Mouse (Mus musculus): ENCODE measurements around the gene Exosc7.

The Exosc7 gene

DNA sequence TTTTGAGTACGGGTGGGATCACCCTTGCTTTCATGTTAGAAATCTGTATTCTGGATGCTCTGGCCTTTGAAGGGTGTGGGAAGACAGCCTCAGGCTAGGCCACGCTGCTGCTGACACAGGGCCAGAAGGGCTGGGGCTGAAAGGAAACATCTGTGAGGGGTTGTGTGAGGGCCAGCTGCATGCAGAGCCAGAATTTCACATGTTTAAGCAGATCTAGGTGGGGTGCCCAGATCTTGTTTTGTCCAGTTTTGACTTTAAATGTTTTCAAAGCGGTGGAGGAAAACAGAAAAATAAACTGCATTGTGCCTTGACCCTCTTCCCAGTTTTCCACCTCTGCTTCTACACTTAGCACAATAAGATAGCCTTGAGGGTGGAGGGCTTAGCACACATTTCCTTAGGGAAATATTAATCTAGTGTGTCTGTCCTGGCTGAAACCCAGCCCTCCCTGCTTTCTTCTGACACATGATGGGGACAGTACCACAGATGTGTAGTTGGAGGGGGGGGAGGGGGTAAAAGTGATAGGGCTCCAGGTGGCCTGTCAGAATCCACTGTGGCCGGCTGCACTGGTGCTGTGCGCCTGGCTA lies 26.0 kb downstream of the Exosc7 start:
- no peak for DNase-seq (ENCODE audit: low spot score in 2 of 2)

DNA sequence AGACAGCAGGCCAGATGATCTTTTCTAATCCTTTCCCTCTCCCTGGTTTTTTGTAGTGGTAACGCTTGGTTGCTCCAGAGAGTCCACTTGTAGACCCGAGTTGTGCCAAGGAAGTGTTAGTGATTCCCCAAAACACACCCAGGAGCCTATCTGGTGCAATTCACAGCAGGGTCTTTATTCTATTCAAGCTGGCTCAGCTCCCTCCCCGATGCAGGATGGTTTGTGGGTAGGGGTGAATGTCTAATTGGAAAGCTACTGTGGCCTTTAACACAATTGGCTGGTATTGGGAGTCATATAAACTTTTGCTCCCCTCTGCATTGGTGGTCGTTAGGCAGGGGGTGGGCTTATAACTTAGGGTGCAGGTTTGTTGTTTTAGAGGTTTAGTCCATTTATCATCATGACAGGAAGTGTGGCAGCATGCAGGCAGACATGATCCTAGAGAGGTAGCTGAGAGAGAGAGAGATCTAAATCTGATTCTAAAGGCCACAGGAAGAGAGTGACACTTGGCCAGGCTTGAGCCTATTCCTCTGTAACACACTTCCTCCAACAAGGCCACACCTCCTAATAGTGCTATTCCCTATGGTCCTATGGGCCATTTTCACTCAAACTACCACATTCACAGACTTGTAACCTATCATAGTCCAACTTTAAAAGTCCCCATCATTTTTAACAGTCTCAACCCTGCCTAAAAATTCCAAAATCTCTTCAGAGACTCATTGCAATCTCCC lies 27.0 kb downstream of the Exosc7 start:
- no peak for DNase-seq (ENCODE audit: low spot score in 2 of 2)

DNA sequence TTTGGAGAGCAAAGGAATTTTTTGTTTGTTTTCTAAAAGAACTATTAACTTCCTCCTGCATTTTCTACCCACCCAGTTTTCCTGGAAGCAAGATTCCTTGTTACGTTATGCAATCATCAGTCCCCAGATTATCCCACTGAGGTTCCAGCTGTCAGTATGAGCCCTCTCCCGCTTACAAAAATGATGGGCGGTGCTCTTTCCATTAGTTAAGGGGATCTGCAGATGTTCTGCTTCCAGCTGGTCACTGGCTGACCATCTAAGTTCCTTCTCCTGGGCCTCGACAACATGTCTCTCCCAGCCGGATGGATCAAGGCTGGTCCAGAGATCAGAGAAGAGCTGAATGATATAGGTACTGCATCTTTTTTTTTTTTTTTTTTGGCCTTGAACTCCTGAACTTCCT lies 35.4 kb downstream of the Exosc7 start:
- no peak for DNase-seq (ENCODE audit: low spot score in 2 of 2)

DNA sequence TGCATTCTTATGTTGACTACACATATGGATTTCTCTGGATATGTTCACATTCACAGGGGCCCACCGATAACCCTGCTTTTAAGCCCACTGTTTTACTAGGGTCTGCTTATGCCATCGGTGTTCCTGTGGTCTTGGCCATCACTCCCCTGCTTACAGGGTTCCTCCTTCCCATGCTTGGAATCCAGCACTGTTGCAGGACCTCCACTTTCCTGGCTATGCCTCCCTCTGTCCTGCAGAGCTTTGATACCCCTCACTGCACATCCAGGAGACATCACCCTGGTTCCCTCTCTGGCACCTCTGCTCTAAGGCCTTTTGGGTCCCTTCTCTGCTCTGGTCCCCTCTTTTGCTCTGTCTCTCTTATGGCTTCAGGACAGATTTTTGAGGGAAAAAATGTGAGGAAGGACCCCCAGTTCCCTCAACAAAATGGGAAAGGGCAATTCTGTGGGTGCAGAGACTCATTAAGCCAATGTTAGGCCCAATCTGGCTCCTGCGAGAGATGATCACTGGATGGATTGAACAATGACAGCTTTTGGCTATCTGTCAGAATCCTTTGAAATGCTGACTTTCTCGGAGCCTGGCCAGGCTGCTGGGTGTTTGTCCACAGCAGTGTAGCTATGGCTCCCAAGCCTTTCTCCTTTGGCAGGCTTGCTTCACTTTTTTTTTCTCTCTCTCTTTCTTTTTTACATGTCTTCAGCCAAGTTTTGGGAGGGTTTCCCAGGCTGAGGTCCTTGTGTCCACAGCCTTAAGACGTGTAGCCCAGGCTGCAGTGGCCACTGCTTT lies 37.4 kb downstream of the Exosc7 start, which contains the start of gene Clec3b:
Gene Clec3b (plus strand): TSS at position 706 of the 780 bp plus-strand sequence.
- no peak for DNase-seq (ENCODE audit: low spot score in 2 of 2)

DNA sequence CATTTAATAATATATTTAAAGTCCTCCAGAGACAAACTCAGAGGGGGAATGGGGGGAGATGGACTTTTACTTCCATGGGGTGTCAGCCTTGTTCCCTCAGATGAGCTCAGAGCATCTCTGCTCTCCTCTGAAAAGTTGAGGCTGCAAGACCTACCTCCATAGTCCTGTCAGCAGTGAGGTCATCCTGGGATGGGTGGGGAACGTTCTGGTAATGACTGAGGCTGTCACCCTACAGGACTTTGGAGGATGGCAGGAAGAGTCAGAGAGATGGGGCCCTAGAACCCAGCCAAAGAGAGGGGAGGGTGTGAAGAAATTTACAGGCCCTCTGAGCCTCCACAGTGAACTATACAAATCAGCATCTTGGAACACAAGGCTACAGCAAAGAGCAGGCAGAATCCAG lies 38.5 kb downstream of the Exosc7 start:
- no peak for DNase-seq (ENCODE audit: low spot score in 2 of 2)

DNA sequence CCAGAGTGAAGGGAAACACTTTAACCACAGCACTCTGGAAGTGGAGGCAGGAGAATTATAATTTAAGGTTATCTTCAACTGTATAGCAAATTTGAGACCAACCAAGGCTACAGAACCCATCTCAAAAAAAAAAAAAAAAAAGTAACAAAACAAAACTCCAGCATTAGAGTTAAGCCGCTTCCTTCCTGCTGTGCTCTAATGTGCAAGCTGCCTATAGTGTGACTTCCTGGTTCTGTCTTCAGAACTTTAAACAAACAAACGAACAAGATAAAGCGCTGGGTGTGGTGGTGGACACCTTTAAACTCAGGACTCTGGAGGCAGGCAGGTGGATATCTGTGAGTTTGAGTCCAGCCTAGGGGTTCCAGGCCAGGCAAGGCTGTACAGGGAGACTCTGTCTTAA lies 39.0 kb downstream of the Exosc7 start:
- DNase-seq (ENCODE audit: low spot score in 2 of 2) = peak; percentile 9 to 45

DNA sequence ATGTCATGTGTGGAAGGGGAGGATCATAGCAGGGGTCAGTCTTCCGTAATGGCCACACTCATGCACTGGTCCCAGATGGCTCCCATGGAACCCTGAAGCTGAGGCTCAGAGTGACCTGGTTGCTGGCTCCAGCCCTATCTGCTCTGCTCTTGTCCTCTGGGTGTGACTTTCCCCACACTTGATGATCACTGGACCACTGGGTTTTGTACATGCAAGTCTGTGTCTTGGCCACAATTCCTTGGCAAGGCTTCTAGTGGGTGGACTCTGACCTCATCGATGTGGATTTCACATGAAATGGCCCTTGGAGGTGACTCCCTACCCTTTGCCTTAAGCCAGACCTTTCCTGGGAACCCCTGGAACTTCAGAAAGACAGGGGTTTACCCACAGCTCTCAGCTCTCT lies 40.1 kb downstream of the Exosc7 start:
- no peak for DNase-seq (ENCODE audit: low spot score in 2 of 2)

DNA sequence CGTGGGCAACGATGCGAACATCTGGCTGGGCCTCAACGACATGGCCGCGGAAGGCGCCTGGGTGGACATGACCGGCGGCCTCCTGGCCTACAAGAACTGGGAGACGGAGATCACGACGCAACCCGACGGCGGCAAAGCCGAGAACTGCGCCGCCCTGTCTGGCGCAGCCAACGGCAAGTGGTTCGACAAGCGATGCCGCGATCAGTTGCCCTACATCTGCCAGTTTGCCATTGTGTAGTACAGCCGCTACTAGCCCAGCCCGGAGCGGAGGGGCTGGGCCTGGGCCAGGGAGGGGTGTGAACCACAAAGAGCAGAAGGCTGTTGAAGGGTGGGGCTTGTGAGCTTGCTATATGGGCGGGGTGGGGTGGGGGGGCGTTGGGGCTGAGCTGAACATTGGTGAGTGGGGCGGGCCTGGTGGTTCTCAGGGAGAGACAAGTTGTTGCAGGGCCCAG lies 43.9 kb downstream of the Exosc7 start:
- DNase-seq (ENCODE audit: low spot score in 2 of 2) = peak; percentile 58 to 61

DNA sequence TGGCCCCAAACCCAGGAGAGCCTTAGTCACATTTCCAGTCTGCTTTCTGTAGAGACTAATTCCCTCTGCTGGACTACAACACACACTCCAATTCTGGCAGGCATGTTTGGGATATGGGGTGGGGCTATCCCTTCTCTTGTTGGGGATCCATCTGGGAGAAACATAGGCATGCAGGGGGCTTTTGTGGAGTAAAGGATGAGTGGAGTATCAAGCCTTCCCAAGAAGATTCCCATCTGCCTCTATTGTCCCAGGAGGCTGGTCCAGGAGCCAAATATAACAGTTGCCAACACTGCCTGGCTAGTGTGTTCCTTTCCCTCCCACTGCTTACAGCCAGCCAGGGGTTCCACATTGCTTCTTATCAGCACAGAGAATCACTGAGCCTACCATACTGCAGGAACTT lies 44.7 kb downstream of the Exosc7 start:
- DNase-seq (ENCODE audit: low spot score in 2 of 2) = no peak

DNA sequence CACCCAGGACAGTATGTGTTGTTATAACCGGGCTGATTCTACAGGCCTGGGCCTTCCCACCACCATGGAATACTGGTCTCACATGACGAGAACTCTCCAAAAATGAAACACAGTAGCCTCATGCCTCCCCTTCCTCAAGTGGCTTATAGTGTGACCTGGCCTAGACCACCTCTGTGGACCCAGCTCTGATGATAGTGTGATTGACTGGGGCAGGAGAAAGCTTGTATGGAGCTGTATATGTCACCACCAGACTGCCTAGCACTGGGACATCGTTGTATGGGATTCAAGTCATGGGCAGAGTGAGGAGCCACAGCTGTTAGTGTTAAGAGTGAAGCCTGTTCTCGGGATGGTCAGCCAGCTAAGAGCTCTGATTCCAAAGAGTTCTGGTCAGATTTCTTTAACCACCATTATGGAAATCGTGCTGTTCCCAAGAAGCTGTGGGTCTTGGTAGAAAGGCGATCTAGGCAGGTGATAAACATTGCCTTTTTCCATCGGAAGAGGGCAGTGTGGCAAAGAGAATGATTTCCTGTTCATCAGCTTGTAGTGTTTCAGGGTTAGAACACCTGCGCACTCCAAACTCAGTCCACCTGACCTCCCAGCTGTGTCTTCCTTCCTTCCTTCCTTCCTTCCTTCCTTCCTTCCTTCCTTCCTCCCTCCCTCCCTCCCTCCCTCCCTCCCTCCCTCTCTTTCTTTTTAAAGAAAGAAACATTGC lies 45.3 kb downstream of the Exosc7 start:
- peak; percentile 20 to 22 for DNase-seq (ENCODE audit: low spot score in 2 of 2)

DNA sequence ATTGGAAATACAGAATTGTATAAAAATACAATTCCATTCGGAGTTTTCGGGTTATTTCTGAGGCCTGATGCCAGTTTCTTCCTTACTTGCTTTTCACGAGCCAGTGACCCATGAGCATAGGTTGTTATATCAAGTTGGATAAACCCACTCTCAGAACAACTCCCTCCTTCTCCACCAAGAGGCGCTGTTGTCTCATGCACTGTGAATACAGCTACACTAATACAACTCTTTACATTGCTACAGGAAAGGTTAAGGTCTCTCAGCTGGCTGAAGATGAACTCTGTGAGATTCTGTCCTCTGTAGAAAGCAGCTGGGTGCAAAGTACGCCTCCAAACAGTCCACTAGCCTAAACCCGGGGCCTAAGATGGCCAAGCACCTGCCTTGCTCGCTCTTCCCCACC lies 46.3 kb downstream of the Exosc7 start:
- DNase-seq (ENCODE audit: low spot score in 2 of 2) = peak; percentile 47 to 48

DNA sequence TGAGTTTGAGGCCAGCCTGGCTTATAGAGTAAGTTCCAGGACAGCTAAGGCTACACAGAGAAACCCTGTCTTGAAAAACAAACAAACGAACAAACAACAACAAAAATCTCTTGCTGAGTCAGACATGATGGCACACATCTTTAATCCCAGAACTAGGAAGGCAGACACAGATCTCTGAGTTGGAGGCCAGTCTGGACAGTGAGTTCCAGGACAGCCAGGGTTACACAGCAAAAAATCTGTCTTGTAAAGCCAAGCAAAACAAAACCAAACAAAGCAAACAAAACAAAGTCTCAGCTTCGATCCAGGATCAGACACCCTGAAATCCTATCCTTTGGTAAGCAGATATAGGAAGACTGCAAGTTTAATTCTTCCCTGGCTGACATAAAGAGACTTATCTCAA lies 48.8 kb downstream of the Exosc7 start:
- no peak for DNase-seq (ENCODE audit: low spot score in 2 of 2)

DNA sequence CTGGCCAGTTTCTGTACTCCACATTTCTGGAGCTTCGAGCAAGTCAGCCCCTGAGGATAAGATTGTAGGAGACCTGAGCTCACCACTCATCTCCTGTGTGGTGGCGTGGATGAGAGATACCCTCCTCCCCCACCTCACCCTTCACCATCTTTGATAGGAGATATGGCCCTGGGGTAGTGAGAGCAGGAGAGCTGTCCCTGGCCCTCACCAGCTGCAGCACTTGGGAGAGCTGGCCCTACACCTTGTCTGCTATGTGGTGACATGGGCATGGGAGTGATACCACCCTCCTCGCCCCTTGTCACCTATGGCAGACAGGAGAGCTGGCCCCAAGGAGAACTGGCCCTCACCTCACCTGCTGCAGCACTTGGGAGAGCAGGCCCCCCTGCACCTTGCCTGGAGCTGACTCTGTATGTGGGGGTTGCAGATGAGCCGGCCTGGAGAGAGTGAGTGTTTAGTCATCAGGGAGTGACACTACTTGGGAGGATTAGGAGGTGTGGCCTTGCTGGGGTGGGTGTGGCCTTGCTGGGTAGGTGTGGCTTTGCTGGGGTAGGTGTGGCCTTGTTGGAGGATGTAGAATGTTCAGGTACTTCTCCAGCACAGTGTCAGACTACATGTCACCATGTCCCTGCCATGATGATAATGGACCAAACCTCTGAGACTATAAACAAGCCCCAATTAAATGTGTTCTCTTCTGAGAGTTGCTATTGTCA lies 50.1 kb downstream of the Exosc7 start:
- no peak for DNase-seq (ENCODE audit: low spot score in 2 of 2)

DNA sequence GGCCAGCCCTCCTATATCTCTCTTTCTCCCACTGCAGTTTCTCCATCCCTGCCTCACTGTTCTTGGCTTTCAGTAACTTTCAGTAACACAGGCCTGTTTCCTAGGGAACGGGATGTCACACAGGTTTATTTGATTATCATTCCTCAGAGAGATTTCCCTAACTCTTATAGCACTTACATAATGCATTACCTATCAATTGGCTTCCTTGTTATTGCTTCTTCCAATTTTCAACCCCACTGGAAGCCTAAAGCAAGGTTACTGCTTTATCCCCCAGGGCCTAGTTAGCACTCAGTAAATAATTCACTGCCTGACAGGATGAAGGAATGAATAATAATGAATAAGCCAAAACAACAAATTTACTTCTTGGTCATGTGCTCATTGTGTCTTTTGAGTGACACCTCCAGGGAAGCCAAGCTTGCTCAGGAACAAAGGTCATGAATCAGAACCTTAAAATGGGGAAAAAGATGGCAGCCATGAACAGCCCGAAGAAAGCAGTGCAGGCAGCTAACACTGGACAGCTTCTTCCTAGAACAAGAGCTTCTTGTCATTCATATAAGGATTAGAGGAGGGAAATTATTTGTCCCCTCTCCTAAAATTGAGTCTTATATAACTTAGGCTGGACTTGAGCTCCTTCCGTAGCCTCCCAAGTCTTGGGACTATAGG lies 52.9 kb downstream of the Exosc7 start:
- DNase-seq (ENCODE audit: low spot score in 2 of 2) = no peak

DNA sequence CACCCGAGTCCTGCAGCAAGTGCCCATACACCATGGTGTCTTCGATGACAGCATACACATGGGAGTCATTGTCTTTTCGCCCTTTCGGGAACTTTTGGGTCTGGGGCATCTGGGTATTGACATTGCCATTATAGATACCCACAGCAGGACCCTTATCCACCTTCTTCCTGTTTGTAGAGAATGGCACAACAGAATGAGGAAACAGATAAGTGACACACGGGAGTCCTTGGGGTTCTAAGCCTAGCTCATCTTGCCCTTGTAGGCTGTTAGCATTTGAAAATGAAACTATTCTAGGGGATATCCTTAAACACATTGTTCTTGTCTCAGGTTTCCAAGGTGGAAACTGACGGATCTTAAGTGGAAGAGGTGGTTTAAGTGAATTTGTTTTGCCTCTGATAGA lies 60.7 kb downstream of the Exosc7 start:
- DNase-seq (ENCODE audit: low spot score in 2 of 2) = no peak

DNA sequence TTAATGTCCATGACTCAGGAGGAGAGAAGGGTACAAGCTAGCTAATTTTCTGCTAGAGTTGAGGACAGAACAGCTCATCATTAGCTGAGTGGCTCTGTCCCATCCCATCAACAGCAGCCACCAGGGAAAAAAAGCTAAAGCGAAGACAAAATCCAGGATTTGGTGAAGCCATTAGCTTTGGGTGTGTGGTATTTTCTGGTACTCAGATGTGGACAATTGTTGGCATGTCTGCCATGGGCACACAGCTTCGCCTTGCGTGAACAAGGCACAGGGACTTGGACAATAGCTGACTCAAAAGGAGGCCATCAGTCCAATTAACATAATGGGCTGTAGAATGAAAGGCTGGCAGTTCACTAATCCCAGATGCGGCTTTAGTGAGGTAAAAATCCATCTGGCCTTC lies 61.3 kb downstream of the Exosc7 start:
- DNase-seq (ENCODE audit: low spot score in 2 of 2) = no peak

DNA sequence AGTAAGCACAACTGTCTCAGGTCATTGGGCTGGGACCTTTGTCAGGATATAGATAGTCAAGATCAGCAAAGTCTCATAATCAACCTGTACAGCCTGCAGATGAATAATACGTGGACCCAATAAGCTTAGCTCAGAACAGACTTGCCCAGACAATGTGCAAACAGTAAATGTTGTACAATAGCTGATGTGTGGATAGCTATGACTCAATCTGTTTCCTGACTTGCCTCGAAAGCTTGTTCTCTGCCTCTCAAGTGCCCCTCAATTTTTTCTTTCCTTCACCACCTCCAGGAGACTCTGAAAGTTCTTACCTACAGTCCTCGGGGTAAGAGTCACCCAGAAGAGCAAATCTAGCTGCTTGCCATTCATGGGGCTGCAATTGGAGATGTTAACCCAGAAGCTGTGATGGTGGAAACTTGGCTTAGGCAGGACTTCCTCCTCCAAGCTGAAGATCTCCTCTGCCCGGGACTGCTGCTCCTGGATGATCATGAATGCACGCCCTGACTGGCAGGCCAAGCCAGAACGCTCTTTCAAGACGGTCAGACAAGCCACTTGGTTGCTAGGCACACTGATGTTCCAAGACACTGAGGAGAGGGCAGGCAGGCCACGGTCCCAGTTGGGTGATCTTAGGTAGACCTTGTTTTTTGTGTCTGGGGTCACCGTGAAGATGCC lies 64.5 kb downstream of the Exosc7 start:
- DNase-seq (ENCODE audit: low spot score in 2 of 2) = no peak

DNA sequence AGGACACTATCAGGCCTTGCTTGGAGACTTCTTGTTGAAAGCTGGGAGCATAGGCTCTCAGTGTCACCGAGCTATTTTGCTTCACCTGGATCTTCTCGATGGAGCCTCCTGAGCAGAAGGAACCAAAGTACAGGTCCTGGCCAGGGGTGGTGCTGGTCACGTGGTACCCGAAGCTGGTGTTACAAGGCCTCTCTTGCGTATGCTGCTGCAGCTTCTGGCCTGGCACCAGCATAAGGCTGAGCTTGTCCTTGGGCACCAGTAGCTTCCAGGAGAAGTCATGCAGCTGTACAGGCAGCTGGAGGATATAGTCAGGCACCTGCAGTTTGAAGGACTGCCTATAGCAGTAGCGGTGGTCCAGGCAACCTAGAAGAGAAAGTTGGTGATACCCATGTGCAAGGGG lies 67.0 kb downstream of the Exosc7 start:
- DNase-seq (ENCODE audit: low spot score in 2 of 2) = no peak

DNA sequence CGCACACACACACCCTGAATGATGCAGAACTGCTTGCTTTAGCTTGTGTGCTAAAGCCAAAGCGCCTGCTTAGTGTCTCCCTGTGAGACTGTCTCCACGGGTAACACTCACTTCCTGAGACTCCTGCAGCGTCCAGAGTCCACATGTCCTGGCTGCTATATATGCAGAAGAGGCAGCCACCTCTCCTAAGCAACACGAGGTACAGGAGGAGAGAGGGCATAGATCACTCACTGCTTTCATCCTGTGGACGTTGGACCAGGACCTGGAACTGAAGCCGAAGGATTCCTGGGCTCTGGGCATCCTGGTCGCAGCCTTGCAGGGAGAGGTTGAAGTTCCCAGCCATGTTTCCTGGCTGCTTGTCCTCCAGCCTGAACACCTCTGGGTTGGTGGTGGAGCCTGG lies 70.2 kb downstream of the Exosc7 start:
- no peak for DNase-seq (ENCODE audit: low spot score in 2 of 2)

DNA sequence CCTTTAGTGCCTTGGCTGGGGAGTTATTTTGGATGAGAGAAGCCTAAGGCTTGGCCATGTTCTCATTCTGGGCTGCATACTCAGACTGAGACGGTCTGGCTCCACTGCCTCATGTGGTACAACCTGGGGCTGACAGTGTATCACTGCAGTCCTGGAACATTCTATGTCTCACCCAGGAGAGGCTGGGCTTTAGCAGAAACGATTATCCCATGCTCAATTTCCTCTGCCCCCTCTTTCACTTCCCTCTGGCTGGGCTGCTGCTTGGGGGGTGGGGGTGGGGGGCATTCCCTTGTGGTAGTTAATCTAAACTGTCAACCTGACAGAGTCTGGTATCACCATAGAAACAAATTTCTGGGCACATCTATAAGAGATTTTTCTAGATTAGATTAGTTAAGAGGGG lies 72.5 kb downstream of the Exosc7 start:
- DNase-seq (ENCODE audit: low spot score in 2 of 2) = no peak
